Mouse (Mus musculus) MEL (cell line): Measurements from ENCODE around the gene Lrba. TPM values are rescaled to one million over a fixed set of nuclear protein-coding genes. Genes with fewer than 3 reads are reported as not detected.

ENCODE experiments used
- DNase-seq: peaks from one replicate; pipeline ENCODE4 v3.0.0; 2011; ENCODE audit warnings: low read depth, low spot score
- H3K27ac ChIP-seq: 2 replicates; pipeline ENCODE4 v1.5.1; 2012; ENCODE audit warnings: low read depth, mild to moderate bottlenecking, control low read depth, low read length, moderate library complexity; ENCODE audit not compliant: control insufficient read depth
- H3K27me3 ChIP-seq, 2 experiments: fragments of 150-350 bp in 1 of 2; sonication (generic) in 1 of 2; 2 replicates each; pipeline ENCODE4 v1.6.1; 2012; ENCODE audit warnings: low read length in 2 of 2, mild to moderate bottlenecking in 2 of 2, improper control_type of control experiment in 1 of 2, moderate library complexity in 1 of 2; ENCODE audit not compliant: insufficient read depth in 2 of 2, control insufficient read depth in 1 of 2
- H3K36me3 ChIP-seq, 2 experiments: 2 replicates each; pipeline ENCODE4 v1.6.1; 2012 to 2014; ENCODE audit warnings: low read length in 2 of 2, improper control_type of control experiment in 1 of 2, inconsistent platforms in 1 of 2, mild to moderate bottlenecking in 1 of 2; ENCODE audit not compliant: insufficient read depth in 2 of 2, control insufficient read depth in 1 of 2
- H3K4me1 ChIP-seq, 2 experiments: fragments of 150-350 bp in 1 of 2; sonication (generic) in 1 of 2; 2 replicates each; pipeline ENCODE4 v1.6.1; 2012; ENCODE audit warnings: low read length in 2 of 2, improper control_type of control experiment in 1 of 2, mild to moderate bottlenecking in 1 of 2; ENCODE audit not compliant: insufficient read depth in 2 of 2, control insufficient read depth in 1 of 2
- H3K4me3 ChIP-seq, 2 experiments: fragments of 150-350 bp in 1 of 2; sonication (generic) in 1 of 2; 2 replicates each; pipeline ENCODE4 v1.5.1; 2012; ENCODE audit warnings: low read depth in 2 of 2, low read length in 2 of 2, mild to moderate bottlenecking in 2 of 2, moderate library complexity in 2 of 2, control low read depth in 1 of 2, improper control_type of control experiment in 1 of 2; ENCODE audit not compliant: control insufficient read depth in 1 of 2, insufficient read depth in 1 of 2
- H3K79me2 ChIP-seq: 2 replicates; pipeline ENCODE4 v1.6.1; 2012; ENCODE audit warnings: mild to moderate bottlenecking, low read length, moderate library complexity; ENCODE audit not compliant: control insufficient read depth, poor library complexity, insufficient read depth
- H3K9ac ChIP-seq: 2 replicates; pipeline ENCODE4 v1.6.1; 2012; ENCODE audit warnings: low read depth, mild to moderate bottlenecking, control low read depth, low read length, moderate library complexity; ENCODE audit not compliant: control insufficient read depth, poor library complexity, severe bottlenecking
- H3K9me3 ChIP-seq: fragments of 150-350 bp; sonication (generic); replicated peaks from 2 replicates; pipeline ENCODE4 v1.6.1; 2012; ENCODE audit warnings: mild to moderate bottlenecking, low read length, improper control_type of control experiment, moderate library complexity; ENCODE audit not compliant: insufficient read depth
- BHLHE40 ChIP-seq: IDR thresholded peaks from 2 replicates; pipeline ENCODE4 v1.6.1; 2012; ENCODE audit warnings: low read depth, mild to moderate bottlenecking, inconsistent platforms, low read length, improper control_type of control experiment, borderline replicate concordance
- ELF1 ChIP-seq: IDR thresholded peaks from 2 replicates; pipeline ENCODE4 v1.6.1; 2014; ENCODE audit warnings: low read depth, mild to moderate bottlenecking, inconsistent platforms, low read length, improper control_type of control experiment, moderate library complexity
- EP300 ChIP-seq, 2 experiments: IDR thresholded peaks; 2 replicates each; pipeline ENCODE4 v1.6.1; 2011; ENCODE audit warnings: improper control_type of control experiment in 2 of 2, low read length in 2 of 2, low read depth in 1 of 2, mild to moderate bottlenecking in 1 of 2
- ETS1 ChIP-seq: IDR thresholded peaks from 2 replicates; pipeline ENCODE4 v1.6.1; 2012; ENCODE audit warnings: low read depth, mild to moderate bottlenecking, inconsistent platforms, low read length, improper control_type of control experiment, moderate library complexity
- HCFC1 ChIP-seq: IDR thresholded peaks from 2 replicates; pipeline ENCODE4 v1.6.1; 2012; ENCODE audit warnings: low read depth, mild to moderate bottlenecking, inconsistent platforms, low read length, improper control_type of control experiment, moderate library complexity
- JUND ChIP-seq: IDR thresholded peaks from 2 replicates; pipeline ENCODE4 v1.6.1; 2011; ENCODE audit warnings: low read depth, mild to moderate bottlenecking, improper control_type of control experiment, low read length
- MAX ChIP-seq: IDR thresholded peaks from 2 replicates; pipeline ENCODE4 v1.6.1; 2011; ENCODE audit warnings: low read length, improper control_type of control experiment
- MEF2A ChIP-seq: IDR thresholded peaks from 2 replicates; pipeline ENCODE4 v1.6.1; 2014; ENCODE audit warnings: low read depth, mild to moderate bottlenecking, inconsistent platforms, low read length, improper control_type of control experiment; ENCODE audit not compliant: poor library complexity, insufficient replicate concordance, severe bottlenecking; ENCODE audit errors: extremely low read depth
- MXI1 ChIP-seq: IDR thresholded peaks from 2 replicates; pipeline ENCODE4 v1.6.1; 2011; ENCODE audit warnings: mild to moderate bottlenecking, low read depth, low read length, improper control_type of control experiment
- MYB ChIP-seq: IDR thresholded peaks from 2 replicates; pipeline ENCODE4 v1.6.1; 2011; ENCODE audit warnings: mild to moderate bottlenecking, low read depth, low read length, improper control_type of control experiment
- MYC ChIP-seq: IDR thresholded peaks from 2 replicates; pipeline ENCODE4 v1.6.1; 2011; ENCODE audit warnings: low read depth, mild to moderate bottlenecking, low read length, improper control_type of control experiment, moderate library complexity
- NELFE ChIP-seq: IDR thresholded peaks from 2 replicates; pipeline ENCODE4 v1.6.1; 2011; ENCODE audit warnings: low read depth, low read length, improper control_type of control experiment
- NRF1 ChIP-seq: IDR thresholded peaks from 2 replicates; pipeline ENCODE4 v1.6.1; 2014; ENCODE audit warnings: low read depth, mild to moderate bottlenecking, inconsistent platforms, low read length, improper control_type of control experiment, moderate library complexity; ENCODE audit not compliant: poor library complexity, insufficient read depth, severe bottlenecking
- POLR2A ChIP-seq, 2 experiments: IDR thresholded peaks; 2 replicates each; pipeline ENCODE4 v1.6.1; 2011 to 2012; ENCODE audit warnings: low read length in 2 of 2, mild to moderate bottlenecking in 2 of 2, control low read depth in 1 of 2, improper control_type of control experiment in 1 of 2, low read depth in 1 of 2, moderate library complexity in 1 of 2; ENCODE audit not compliant: control insufficient read depth in 1 of 2, insufficient read depth in 1 of 2, poor library complexity in 1 of 2
- POLR2AphosphoS5 ChIP-seq: IDR thresholded peaks from 2 replicates; pipeline ENCODE4 v1.6.1; 2012; ENCODE audit warnings: low read depth, borderline replicate concordance, mild to moderate bottlenecking, inconsistent platforms, low read length, moderate library complexity, mixed read lengths
- TAL1 ChIP-seq: IDR thresholded peaks from 2 replicates; pipeline ENCODE4 v1.6.1; 2012; ENCODE audit warnings: mild to moderate bottlenecking, inconsistent platforms, low read length, moderate library complexity, mixed read lengths
- UBTF ChIP-seq: IDR thresholded peaks from 2 replicates; pipeline ENCODE4 v1.6.1; 2012; ENCODE audit warnings: low read depth, mild to moderate bottlenecking, inconsistent platforms, low read length, improper control_type of control experiment, moderate library complexity, borderline replicate concordance; ENCODE audit not compliant: insufficient read depth
- ZC3H11A ChIP-seq: IDR thresholded peaks from 2 replicates; pipeline ENCODE4 v1.6.1; 2012; ENCODE audit warnings: low read depth, mild to moderate bottlenecking, inconsistent platforms, low read length, improper control_type of control experiment
- ZKSCAN1 ChIP-seq: IDR thresholded peaks from 2 replicates; pipeline ENCODE4 v1.6.1; 2012; ENCODE audit warnings: low read depth, mild to moderate bottlenecking, inconsistent platforms, low read length, improper control_type of control experiment, moderate library complexity
- polyA plus RNA-seq, 2 experiments: library from polyadenylated mRNA; stranded (reverse) in 1 of 2; unstranded in 1 of 2; fragments of >175 nt in 1 of 2; fragments of >200 nt in 1 of 2; gene quantifications; 2 replicates each; pipeline versions ENCODE4 v1.2.1 to v1.2.4; 2012; ENCODE audit warnings: low replicate concordance in 2 of 2, low read depth in 1 of 2; ENCODE audit not compliant: insufficient read length in 2 of 2, insufficient read depth in 1 of 2, missing spikeins in 1 of 2
- total RNA-seq: library from RNA; depleted of rRNA; stranded (reverse); fragments of 300-350 nt; gene quantifications from 2 replicates; pipeline ENCODE4 v1.2.3, GENCODE M21; 2012

Lrba gene
- total and polyA plus RNA-seq, 3 experiments, result 10.9 to 17.9 TPM; not detected in 1

GRCm38 (mm10) chr3:86651006-86651405, 426.5 kb downstream of the Lrba start:
- Histone ChIP-seq H3K9ac (no peak overlapping the region), H3K36me3 (no peaks in the 10 kb centered on the region; a peak in 1 of 4 replicates), H3K27ac (no peak overlapping the region), H3K79me2 (no peaks in the 10 kb centered on the region), H3K9me3 (no peaks in the 10 kb centered on the region), H3K4me3 (no peak overlapping the region), H3K27me3 (no peaks in the 10 kb centered on the region), H3K4me1 (no peaks in the 10 kb centered on the region)
- no peak for TF ChIP-seq ZKSCAN1
- TF ChIP-seq MEF2A, result no peak
- TF ChIP-seq POLR2AphosphoS5, result no peak
- no peak for TF ChIP-seq UBTF
- no peak for TF ChIP-seq EP300 (IDR thresholded peaks at IDR 0.05; ENCODE audit: low read depth in 1 of 2, low read length in 2 of 2)
- no peak for TF ChIP-seq ETS1
- TF ChIP-seq ZC3H11A, result no peak
- no peak for TF ChIP-seq ELF1
- no peak for TF ChIP-seq NRF1
- DNase-seq, result no peak

- no peak for DNase-seq
- H3K79me2 ChIP-seq, result no peaks in the 10 kb centered on the region
- peaks cover 0 to under 1% of the 10 kb centered on the region in 2 experiments; a peak in 2 of 4 replicates for H3K36me3 ChIP-seq
- TF ChIP-seq MYB, result no peak
- TF ChIP-seq MYC, result no peak
- TF ChIP-seq POLR2A (IDR thresholded peaks at IDR 0.05; ENCODE audit: control insufficient read depth in 1 of 2, insufficient read depth in 1 of 2, low read depth in 1 of 2, low read length in 2 of 2, poor library complexity in 1 of 2), result no peak
- no peak for TF ChIP-seq JUND
- TF ChIP-seq MAX, result no peak
- TF ChIP-seq ETS1, result no peak
- TF ChIP-seq ELF1, result no peak
- no peak for TF ChIP-seq MEF2A
- no peak for TF ChIP-seq BHLHE40
- TF ChIP-seq NELFE, result no peak
- TF ChIP-seq HCFC1, result no peak
- TF ChIP-seq MXI1, result no peak
- TF ChIP-seq TAL1, result no peak
- TF ChIP-seq ZC3H11A, result no peak
- no peak for TF ChIP-seq UBTF
- no peaks in the 10 kb centered on the region for H3K9me3 ChIP-seq
- H3K4me1 ChIP-seq, result peaks cover under 1 to 2% of the 10 kb centered on the region in 2 experiments; a peak in 3 of 4 replicates
- H3K27me3 ChIP-seq, result no peaks in the 10 kb centered on the region
- no peak overlapping the region for H3K9ac ChIP-seq
- no peak overlapping the region for H3K4me3 ChIP-seq
- H3K27ac ChIP-seq, result no peak overlapping the region
Measured at GRCm38 (mm10) chr3:86659326-86659725, 434.8 kb downstream of the Lrba start.
